Mouse (Mus musculus): ENCODE measurements around the gene Elovl4. TPM values are rescaled to one million over a fixed set of nuclear protein-coding genes. Genes with fewer than 3 reads are reported as not detected.
A peak's percentile ranks its signal among the peaks of the same experiment; 100 is the strongest.

Gene Elovl4
- 1 to 10 TPM; 1.0 to 1.2 TPM for total RNA-seq (2021)
- long read RNA-seq, experiment 1, transcript Elovl4-201 (6 exons, 3,001 nt): major isoform, 17 of 22 reads
- long read RNA-seq, experiment 1, partial matches to known transcripts: 0 of 22 reads
- long read RNA-seq, experiment 1, other reads (novel, unspliced or antisense): 5 of 22 reads
- long read RNA-seq, experiment 2, partial matches to known transcripts: 0 of 1 reads
- long read RNA-seq, experiment 2, other reads (novel, unspliced or antisense): 0 of 1 reads

GRCm38 (mm10) chr9:83805977-83806815 lies at the start of gene Elovl4:
Gene Elovl4 (minus strand): TSS chr9:83806277.
- peak; percentile 42 to 50 for DNase-seq (ENCODE audit: low spot score in 2 of 2)

DNA sequence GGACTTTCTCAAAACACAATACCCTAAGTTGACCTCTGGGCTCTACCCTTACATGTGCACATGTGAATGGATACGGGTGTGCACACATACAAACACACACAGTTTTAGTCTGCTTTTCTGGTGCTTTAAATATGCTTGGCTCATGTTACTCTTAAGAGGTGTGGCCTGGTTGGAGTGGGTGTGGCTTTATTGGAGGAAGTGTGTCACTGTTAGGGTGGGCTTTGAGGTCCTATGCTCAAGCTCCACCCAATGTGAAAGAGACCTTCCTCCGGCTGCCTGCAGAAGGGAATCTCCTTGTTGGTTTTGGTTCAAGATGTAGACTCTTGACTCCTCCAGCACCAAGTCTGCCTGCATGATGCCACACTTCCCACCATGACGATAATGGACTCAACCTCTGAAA lies 46.4 kb upstream of the Elovl4 start:
- no peak for DNase-seq (ENCODE audit: low spot score in 2 of 2)

- no peak for DNase-seq (ENCODE audit: low spot score in 2 of 2)
Measured at GRCm38 (mm10) chr9:83834748-83835313, 28.8 kb upstream of the Elovl4 start.

DNA sequence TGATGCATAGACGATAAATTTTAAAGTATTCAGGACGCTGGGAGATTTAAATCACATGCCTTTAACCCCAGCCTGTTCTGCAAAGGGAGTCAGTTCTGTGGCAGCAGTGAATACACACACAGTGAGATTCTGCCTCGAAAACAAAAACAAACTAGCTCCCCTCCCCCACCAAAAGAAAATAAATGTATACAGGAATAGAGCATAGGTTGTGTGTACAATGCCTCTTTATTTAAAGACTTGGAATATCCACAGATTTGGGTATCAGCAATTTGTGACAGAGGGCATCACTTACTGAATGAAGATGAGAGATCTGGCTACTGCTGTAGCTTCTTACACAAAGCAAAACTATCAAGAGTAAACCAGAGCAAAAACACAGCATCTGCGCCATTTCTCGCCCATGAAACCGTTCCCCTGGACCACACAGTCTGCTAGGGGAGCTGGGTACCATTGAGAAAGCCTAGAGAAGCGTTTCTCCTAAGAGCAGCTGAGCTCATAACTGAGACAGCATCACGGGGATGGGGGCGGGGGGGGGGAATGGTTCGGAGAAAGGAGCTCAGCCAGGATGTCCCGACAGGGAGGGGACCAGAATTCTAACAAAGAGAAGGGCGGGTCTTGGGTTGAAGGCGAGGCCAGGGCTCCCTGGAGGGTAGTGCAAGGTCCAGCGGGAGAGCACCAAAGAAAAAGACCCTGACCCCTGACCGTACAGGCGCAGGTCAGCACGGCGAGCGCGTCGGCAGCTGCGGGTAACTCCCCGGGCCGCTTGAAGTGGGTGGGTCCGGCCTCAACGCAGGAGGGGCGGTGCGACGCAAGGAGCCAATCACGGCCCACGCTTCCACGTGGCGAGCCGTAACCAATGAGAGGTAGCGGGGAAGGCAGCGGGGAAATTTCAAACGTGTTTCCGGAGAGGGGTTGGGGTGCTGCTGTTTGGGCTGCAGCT lies 28.0 kb upstream of the Elovl4 start, which contains the start of gene Ttk:
Gene Ttk (plus strand): TSS at position 879 of the 937 bp plus-strand sequence.
- DNase-seq (ENCODE audit: low spot score in 2 of 2): peak; percentile 80 to 90

DNA sequence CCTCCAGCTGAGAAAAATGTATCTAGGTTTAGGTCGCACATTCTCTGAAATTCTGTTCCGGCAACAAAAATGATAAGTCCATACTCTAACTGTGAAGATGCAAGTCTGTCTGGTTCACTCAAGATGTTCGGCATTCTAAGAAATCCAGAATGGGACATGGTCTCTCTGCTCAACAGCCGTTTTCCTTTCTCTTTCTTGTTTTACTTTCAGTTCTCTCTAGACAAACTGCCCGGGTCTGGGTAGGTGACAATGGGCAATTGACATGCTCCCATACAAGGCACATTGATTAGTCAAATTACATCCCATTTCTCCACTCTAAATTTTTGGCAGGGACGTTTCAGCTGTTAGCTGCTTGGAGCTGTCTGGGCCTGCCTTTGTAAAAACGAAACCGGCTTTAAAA lies 25.1 kb upstream of the Elovl4 start:
- DNase-seq (ENCODE audit: low spot score in 2 of 2): no peak

GRCm38 (mm10) chr9:83829896-83830295 lies 23.8 kb upstream of the Elovl4 start:
- DNase-seq (ENCODE audit: low spot score in 2 of 2): no peak

- DNase-seq (ENCODE audit: low spot score in 2 of 2): no peak
Measured at GRCm38 (mm10) chr9:83822925-83823324, 16.8 kb upstream of the Elovl4 start.

- no peak for DNase-seq (ENCODE audit: low spot score in 2 of 2)
Measured at GRCm38 (mm10) chr9:83820976-83821375, 14.9 kb upstream of the Elovl4 start.

- DNase-seq (ENCODE audit: low spot score in 2 of 2): no peak
Measured at GRCm38 (mm10) chr9:83819188-83819587, 13.1 kb upstream of the Elovl4 start.

GRCm38 (mm10) chr9:83807562-83807961 lies 1.5 kb upstream of the Elovl4 start:
- DNase-seq (ENCODE audit: low spot score in 2 of 2): peak in 1 of 2 experiments; percentile 36

GRCm38 (mm10) chr9:83805164-83805976 lies 707 bp downstream of the Elovl4 start:
- DNase-seq (ENCODE audit: low spot score in 2 of 2): no peak

DNA sequence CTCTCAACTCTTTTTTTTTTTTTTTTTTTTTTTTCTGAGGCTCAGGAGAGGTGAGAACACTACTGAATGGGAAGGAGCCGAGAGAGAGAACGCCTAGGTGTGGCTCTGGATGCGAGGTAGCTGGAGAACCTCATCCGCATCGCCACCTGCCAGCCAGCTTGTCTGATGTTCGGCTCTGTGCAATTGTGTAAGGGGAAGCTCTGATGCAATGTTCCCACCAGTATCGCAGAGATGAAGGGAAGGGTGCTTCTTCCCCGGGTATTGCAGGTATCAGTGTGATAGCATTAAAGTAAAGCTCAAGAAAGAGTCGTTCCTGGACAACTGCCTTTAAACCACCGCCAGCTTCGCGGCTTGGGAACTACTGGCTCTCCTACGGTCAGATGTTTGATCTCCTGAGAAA lies 1.7 kb downstream of the Elovl4 start:
- no peak for DNase-seq (ENCODE audit: low spot score in 2 of 2)

DNA sequence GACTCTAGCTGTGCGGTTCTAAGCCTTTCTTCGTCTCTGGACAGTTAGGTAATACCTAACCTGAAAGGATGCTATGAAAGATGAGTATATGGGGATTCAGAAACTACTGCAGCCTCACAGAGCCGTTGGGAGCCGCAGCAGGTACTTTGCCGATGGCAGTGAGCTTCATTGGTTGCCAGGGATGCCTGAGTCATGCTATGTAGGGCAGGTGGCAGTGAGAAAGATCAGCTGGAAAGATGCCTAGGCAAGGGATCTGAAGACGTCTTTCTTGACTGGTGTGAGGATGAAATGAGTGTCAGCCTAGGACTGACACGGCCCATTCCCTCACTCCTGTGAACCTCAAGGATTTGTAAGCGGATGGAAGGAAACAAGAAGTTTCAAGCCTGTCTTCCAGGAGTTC lies 8.2 kb downstream of the Elovl4 start:
- DNase-seq (ENCODE audit: low spot score in 2 of 2): no peak

GRCm38 (mm10) chr9:83796875-83797274 lies 9.2 kb downstream of the Elovl4 start:
- no peak for DNase-seq (ENCODE audit: low spot score in 2 of 2)

- DNase-seq (ENCODE audit: low spot score in 2 of 2): no peak
Measured at GRCm38 (mm10) chr9:83789326-83789725, 16.8 kb downstream of the Elovl4 start.

- no peak for DNase-seq (ENCODE audit: low spot score in 2 of 2)
Measured at GRCm38 (mm10) chr9:83785501-83785900, 20.6 kb downstream of the Elovl4 start.

GRCm38 (mm10) chr9:83778317-83778960 lies 27.6 kb downstream of the Elovl4 start:
- DNase-seq (ENCODE audit: low spot score in 2 of 2): no peak

- DNase-seq (ENCODE audit: low spot score in 2 of 2): no peak
Measured at GRCm38 (mm10) chr9:83761318-83761717, 44.8 kb downstream of the Elovl4 start.

- DNase-seq (ENCODE audit: low spot score in 2 of 2): peak in 1 of 2 experiments; percentile 5
Measured at GRCm38 (mm10) chr9:83731877-83732276, 74.2 kb downstream of the Elovl4 start.

- DNase-seq (ENCODE audit: low spot score in 2 of 2): peak in 1 of 2 experiments; percentile 4
Measured at GRCm38 (mm10) chr9:83730836-83731235, 75.2 kb downstream of the Elovl4 start.

Measured in gastrocnemius, postnatal 4 days (tissue).